Mouse (Mus musculus) c-Kit-positive CD71-negative TER-119-negative erythroid progenitor cells, embryonic 14.5 days (primary cell): ENCODE data around the gene Dynlt1b.
"Not testable (repeated sequence)": the region's sequence is repeated elsewhere in the genome, so short reads cannot be mapped to it uniquely, and the experiment has no call there.

Source experiments
- DNase-seq: peaks from one replicate; pipeline ENCODE4 v3.0.0-alpha.2; 2013; ENCODE audit warnings: low read depth

Gene Dynlt1b

GRCm38 (mm10) chr17:6424294-6424980, 5.5 kb upstream of the Dynlt1b start:
- DNase-seq = not testable (repeated sequence)

- DNase-seq = not testable (repeated sequence)
Observed at GRCm38 (mm10) chr17:6425325-6425724, 4.6 kb upstream of the Dynlt1b start.

- not testable (repeated sequence) for DNase-seq
Observed at GRCm38 (mm10) chr17:6426869-6427268, 3.0 kb upstream of the Dynlt1b start.

- not testable (repeated sequence) for DNase-seq
Observed at GRCm38 (mm10) chr17:6428926-6429325, 986 bp upstream of the Dynlt1b start.

- not testable (repeated sequence) for DNase-seq
Observed at GRCm38 (mm10) chr17:6430410-6431001, 594 bp downstream of the Dynlt1b start.

- DNase-seq = not testable (repeated sequence)
Observed at GRCm38 (mm10) chr17:6432456-6432855, 2.5 kb downstream of the Dynlt1b start.

GRCm38 (mm10) chr17:6433691-6434090, 3.8 kb downstream of the Dynlt1b start:
- DNase-seq = not testable (repeated sequence)

- DNase-seq = not testable (repeated sequence)
Observed at GRCm38 (mm10) chr17:6438080-6438479, 8.2 kb downstream of the Dynlt1b start.

- not testable (repeated sequence) for DNase-seq
Observed at GRCm38 (mm10) chr17:6439913-6440312, 10.0 kb downstream of the Dynlt1b start.

GRCm38 (mm10) chr17:6440493-6441077, 10.7 kb downstream of the Dynlt1b start:
- DNase-seq = not testable (repeated sequence)

- DNase-seq = not testable (repeated sequence)
Observed at GRCm38 (mm10) chr17:6441254-6441653, 11.3 kb downstream of the Dynlt1b start.

- not testable (repeated sequence) for DNase-seq
Observed at GRCm38 (mm10) chr17:6442513-6442912, 12.6 kb downstream of the Dynlt1b start.

- DNase-seq = not testable (repeated sequence)
Observed at GRCm38 (mm10) chr17:6445794-6446587, 16.1 kb downstream of the Dynlt1b start.

GRCm38 (mm10) chr17:6448293-6448692, 18.4 kb downstream of the Dynlt1b start:
- not testable (repeated sequence) for DNase-seq

GRCm38 (mm10) chr17:6449166-6449565, 19.3 kb downstream of the Dynlt1b start:
- DNase-seq = not testable (repeated sequence)

GRCm38 (mm10) chr17:6451205-6451604, 21.3 kb downstream of the Dynlt1b start:
- not testable (repeated sequence) for DNase-seq

- not testable (repeated sequence) for DNase-seq
Observed at GRCm38 (mm10) chr17:6452689-6453088, 22.8 kb downstream of the Dynlt1b start.

GRCm38 (mm10) chr17:6454703-6455102, 24.8 kb downstream of the Dynlt1b start:
- DNase-seq = not testable (repeated sequence)

GRCm38 (mm10) chr17:6455883-6456282, 26.0 kb downstream of the Dynlt1b start:
- not testable (repeated sequence) for DNase-seq

GRCm38 (mm10) chr17:6456614-6457402, 26.9 kb downstream of the Dynlt1b start:
- DNase-seq = not testable (repeated sequence)

- DNase-seq = not testable (repeated sequence)
Observed at GRCm38 (mm10) chr17:6461083-6461595, 31.2 kb downstream of the Dynlt1b start.
